Mouse (Mus musculus) retina, postnatal 1 day (tissue): ENCODE measurements around the gene Pcdh9.

Experiments
- DNase-seq: peaks from one replicate; pipeline ENCODE4 v3.0.0-alpha.2; 2012

The Pcdh9 gene

DNA sequence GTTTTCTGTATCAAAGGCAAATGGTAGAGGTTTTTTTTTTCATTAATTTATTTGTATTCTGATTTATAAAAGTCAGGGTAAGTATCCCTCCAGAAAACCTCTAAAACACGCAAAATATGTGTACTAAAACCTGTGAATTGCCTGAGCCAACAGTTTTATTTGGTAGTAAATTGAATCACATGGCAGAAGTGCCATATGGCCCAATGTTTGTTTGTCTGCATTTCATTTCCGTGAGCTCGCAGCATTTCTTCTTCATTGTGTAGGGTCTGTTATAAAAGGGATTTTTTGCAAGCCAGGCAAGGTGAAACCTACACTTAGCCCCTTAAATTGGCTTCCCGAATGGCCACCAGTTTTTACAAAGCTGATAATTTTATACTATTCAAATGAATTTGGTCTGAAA, 104.2 kb downstream of the Pcdh9 start:
- no peak for DNase-seq

DNA sequence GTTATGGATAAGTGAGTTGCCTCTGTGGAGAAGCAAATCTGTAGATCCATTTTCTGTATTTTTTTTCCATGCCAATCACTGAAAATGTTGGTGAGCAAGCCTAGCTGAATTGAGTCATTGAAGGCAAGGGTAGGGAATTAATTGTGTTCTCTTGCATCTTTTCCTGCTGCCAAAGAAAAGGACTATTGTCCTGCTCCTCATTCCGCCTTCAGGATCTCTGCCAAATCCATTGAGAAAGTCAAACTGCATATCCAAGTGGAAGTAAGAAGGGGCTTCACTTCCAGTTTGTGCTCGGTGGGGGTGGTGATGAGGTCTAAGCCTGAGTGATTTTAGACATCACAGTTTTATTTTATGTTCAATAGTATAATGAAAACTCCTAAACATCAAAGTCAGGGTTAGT, 105.4 kb downstream of the Pcdh9 start:
- DNase-seq: peak; percentile 71

DNA sequence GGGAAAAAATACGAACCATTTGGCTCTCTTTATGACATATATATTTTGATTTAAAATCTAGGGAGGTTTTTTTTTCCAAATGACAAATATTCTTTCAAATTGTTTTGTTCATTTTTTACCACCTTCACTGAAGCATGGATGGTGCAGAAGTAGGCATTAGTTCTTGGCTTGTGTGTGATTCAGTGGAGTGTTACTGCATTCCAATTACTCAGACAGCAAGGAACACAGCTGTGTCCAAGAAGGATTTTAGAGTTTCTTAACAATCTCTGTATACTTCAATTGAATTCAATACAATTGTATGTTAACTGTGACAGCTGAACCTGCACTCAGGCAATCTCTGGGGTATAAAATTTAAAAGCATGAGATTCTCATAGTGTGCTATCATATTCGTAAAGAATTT, 127.6 kb downstream of the Pcdh9 start:
- DNase-seq: no peak

DNA sequence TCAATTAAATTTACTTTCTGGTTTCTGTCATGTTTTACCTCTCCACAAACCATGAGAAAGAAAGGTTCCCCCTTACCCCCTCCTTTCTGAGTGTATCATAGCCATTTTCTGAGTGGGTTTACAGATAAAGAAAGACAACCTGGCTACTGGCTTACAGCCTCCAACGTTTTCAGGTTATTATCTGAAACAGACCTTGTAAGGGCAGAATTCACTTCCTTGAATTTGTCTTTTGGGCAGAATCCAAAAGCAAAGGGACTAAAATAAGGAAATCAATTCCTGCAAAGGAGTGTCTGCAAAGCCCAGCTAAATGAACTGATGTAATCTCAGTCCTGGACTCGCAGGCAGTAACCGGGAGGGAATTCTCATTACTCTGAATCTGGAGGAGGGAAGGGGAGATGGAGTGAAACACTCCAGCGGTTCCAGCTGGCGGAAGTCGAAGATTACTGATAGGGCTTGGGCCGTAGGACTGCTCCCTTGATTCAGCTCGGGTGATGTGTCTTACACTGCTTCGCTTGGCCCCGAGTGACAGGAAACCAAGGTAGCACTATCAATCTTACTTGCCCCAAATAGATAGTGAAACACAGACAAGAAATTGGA, 156.3 kb downstream of the Pcdh9 start:
- no peak for DNase-seq

DNA sequence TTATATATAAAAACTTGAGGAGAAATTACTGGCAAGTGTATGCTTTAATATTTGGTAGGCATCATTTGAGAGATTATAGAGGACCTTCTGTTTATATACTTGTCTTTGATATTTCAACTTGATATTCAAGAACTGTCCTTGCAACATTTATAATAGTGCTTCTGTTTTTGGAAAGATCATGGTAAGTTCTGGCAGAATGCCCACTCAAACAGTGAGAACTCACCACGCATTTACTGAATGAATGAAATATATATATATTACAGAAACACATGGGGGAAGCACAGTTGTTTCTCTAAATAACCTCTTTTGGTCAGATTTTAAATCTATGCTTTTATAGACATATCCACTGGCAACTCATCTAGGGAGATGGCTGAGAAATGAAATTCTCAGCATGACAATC, 164.7 kb downstream of the Pcdh9 start:
- no peak for DNase-seq

DNA sequence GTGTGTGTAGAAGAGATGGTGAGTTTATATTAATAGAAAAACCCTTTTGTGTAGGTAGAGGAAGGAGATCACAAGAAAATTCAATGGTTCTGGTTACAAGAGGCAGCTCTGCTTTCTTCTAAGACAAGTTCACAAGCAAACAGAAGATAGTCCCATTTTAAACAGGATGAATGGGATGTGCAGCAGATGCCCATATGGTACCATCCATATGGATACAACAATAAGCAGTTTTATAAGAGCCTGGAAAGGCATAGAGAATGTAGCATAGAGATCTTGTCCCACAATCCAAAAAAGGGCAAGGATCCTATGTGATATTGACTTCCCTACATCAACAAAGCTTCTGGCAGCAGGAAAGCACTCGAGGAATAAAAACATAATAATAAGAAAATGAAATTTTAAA, 171.3 kb downstream of the Pcdh9 start:
- no peak for DNase-seq

DNA sequence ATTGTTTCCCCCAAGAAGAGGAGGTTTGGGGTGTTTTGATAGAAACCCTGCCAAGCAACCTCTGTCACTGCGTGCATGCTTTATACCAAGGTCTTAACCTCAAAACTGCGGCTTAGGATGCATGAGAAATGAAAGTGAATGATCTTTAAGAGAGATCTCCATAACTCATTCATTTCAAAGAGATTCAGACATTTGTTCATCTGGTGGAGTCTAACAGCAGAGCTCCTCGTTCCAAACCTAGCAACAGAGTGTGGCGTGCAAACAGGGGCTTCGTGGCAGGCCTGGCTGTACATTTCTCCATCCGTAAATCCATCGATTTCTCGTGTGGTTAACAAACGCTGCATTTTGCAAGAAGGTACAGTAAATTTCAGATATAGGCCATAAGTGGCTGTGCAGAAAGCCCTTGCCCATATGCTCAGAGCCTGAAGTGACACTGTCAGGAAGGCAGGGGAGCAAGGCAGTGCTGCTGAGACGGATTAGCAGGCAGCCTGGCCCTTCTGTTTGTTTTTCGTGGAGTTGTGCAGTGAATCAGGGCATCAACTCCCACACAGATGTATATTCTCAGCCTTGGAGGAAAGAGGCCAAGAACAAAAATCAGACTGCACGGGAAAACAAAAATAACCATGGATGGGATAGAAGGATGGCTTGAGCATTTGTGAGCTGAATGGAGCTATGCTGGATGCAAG, 177.1 kb downstream of the Pcdh9 start:
- DNase-seq: peak; percentile 6

DNA sequence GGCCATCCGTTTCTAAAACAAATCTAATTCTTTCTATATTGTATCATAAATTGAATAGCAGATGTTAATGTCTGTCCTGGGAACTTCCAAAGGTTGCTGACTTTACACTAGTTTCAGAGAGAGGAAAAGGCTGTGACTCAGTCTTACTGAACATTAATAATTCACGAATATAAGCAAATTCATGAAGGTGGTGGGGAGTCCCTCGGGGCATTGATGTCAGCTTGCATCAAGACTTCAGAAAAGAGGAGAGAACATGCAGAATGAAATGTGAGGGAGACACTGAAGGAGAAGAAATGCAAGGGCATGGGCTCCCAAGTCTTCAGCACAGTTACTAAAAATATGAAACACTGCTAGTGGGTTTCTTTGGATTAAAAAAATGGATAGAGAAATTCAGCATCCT, 181.8 kb downstream of the Pcdh9 start:
- peak; percentile 24 for DNase-seq

DNA sequence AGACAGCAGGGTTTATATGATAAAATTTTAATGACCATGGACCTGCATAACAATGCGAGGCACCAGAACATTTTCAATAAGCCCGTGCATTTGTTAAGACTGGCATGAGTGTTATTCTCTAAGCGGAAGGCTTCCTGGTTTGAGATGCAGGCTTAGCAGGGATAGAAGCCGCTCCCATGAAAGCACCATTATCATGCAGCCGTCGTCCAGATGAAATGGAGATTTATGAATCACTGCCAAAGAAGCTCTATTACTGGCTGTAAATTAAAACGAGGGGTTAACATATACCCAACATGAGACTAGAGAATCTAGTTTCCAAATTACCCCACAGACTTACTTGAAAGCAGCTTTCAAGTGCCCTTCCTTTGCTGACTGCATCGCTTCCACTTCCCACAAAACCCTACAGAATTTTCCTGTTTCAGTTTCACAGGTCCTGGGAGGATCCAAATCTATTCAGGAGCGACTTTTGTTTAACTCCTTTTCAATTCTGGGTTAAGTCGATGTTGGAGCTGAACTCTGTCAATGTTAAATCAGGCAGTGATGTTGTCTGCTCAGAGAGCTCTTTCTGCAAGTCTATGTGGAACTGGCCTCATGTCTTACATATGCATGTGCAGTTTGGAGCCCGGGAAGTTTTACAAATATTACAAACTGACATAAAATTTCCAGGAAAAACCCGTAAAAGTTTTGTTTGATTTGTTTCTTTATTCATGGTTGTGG, 188.9 kb downstream of the Pcdh9 start:
- no peak for DNase-seq

DNA sequence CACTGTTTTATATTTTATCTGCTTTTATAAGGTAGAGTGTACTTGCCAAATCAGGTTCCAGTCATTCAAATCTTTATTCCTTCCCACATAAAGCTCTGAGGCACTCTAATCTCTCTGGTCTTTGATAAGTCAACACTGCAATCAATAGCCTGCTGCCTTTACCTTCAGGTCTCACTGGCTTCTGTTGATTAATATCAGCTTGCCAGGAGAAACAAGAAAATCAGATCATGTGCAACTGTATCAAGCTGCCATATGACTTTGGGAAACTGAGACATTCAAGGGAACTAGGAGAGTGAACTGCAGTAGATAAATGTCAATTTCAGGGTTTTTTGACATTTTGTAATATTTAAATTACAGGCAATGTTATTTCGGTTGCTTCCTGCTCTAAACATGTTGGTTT, 189.6 kb downstream of the Pcdh9 start:
- no peak for DNase-seq

DNA sequence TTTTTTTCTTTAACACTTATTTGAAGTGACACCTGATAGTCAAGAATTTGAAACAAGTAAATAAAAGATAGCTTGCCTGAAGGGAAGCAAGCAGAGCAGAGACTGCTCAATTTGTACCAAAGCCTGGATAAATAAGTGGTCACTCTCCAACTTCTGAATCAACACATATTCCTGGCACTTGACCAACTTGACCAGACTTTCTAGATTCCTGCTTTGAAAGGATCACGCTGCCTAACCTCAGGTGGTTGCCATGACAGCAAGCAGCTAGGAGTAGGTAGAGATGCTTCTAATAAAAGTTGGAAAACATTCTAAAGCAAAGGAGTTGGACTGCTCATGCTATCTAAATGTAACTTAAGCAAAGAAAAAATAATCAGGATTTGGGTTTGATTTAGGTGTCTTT, 205.8 kb downstream of the Pcdh9 start:
- no peak for DNase-seq

DNA sequence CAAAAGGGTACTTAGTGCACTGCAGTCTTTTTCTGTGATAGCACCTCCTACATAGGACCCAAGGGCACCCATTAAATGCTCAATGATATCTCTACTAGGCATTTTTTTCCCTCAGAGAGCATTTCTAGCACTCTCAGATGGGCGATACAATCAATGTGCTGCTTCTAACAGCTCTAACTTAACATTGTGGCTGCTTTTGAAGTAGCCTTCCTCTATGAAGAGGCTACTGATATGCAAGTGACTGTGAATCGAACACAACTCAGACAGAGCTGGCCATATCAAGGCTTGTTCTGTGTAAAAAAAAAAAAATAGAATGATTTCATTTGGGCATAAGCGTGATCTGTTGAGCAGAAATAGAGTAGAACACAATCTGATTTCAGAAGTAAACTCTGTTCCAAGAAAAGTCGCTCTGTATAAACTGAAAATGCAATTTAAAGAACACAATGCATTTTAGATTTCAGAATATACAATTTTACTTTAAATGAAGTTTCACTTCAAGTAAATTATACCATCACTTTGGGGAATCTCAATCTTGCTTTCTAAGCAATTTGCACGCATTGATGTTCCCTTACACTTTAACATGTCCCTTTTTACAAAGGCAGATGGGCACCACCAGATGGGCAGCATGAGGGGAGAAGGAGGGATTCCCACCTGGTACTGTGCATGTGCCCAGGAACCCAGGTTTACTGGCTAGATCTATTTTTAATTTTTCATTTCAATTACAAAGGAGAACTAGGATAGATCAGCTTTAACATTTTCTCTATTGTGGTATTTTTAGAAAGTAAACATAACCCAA, 215.0 kb downstream of the Pcdh9 start:
- no peak for DNase-seq

DNA sequence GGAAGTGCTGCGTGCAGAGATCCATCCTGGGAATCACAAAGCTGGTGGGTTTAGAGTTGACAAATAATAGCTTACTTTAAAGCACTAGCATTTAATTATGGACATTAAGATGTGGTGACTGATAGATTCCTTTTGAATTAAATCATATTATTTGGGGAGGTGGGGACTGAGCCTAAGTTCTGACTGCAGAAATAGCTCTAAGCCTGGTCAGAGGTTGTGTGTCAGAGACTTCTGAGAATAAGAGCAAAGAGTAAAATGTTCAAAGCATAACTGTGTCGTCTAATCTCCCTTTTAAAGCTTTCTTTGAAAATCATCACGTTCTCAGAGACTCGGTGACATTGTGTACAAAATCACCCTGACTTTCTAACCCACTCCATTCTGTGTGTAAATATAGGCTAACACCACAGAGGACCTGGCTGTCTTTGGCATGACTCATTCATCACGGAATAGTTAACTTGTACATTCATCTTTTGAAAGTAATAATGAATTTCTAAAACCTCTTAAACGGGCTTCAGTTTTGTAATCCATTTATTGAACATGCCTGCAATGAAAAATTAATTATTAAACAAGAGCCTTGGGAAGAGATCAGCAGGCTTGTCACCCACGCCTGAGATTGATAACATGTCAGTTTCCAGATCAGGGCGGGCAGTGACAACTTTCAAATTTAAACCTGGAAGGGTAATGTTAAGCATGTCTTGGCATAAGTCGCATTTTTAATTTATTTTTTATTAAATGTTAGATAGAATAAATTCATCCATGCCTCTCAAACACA, 236.3 kb downstream of the Pcdh9 start:
- DNase-seq: no peak

DNA sequence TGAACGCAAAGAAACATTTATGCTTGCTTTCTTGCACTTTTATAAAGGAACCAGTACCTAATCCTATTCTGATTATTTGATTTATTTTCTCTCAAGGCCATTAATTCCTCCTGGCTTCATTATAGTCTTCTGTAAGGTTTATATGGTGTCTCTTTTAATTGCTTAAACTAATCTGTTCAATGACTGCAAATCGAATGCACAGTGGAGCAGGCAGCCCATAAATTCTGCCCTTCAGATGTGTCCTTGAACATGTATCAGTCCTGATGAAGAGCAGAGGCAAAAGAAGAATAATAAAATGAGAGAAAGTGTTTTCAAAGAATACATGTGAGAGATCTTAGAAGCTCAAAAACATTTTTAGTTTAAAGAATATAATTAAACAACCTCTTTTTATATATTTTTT, 263.2 kb downstream of the Pcdh9 start:
- no peak for DNase-seq

DNA sequence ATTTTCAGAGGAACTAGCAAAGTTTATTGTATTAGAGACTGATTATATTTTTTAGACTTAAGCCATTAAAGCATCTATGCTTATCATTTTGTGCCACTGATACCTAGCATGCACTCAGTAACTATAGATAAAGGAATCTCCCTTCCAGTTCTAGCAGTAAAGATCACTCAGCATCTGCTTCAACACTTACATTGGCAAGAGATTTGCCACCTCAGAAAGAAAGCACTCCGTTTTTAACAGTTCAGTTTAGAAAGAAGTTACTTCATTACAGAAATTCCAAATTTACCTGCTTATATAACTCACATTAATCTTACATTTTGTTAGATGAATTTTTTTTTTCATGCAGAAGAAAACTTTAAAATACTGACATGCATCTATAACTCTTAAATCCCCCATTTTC, 266.3 kb downstream of the Pcdh9 start:
- DNase-seq: no peak

DNA sequence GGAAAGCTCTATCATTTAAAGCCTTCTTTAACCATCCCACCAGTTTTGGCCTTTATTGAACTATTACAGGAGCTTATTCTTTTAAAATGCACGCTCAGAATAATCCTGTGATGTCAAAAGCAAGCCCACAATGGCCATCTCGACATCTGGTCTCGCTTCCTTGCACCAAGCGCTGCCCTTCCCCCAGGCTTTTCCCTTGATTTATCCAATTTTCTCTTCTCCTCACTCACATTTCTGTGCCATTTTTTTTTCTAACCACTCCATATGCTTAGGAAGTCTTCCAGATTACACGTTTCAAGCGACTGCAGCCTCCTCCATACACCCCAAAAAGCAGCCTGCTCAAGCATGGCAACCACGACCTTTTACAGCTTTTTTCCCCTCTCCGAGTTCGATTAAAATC, 269.3 kb downstream of the Pcdh9 start:
- no peak for DNase-seq

DNA sequence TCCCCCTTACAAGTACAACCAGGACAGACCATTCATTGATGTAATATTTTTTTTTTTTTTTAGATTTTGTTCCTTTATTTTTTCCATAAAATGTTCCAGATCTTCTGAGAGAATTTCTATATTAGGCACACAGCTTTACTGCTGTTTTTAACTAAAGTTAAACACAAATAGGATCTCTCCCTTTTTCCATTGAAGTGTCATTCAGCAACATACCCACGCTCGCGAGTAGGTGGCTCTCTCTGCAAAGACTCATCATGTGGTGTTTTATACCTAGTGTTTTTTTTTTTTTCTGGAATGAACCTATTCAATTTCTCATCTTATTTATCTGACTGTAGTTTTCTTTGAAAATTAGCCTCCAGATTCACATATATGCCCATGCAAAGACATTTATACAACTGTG, 282.9 kb downstream of the Pcdh9 start:
- DNase-seq: no peak

DNA sequence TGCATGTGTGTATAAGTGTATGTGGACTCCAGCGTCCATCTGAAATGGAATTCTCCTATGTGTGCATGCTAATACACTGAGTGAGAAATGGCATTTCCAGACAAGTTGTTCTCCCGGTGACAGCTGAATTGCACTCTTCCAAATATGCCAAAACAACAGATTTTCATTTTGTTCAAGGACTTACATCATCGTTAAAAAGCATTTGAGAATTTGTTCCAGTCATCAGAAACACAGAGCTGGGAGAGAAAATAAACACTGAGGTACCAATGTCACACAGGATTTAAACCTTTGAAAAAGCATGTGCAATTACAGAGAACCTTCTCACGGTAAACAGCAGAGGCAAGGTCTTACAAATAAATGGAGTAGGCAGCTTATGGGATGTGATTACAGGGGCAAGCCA, 290.5 kb downstream of the Pcdh9 start:
- DNase-seq: no peak

DNA sequence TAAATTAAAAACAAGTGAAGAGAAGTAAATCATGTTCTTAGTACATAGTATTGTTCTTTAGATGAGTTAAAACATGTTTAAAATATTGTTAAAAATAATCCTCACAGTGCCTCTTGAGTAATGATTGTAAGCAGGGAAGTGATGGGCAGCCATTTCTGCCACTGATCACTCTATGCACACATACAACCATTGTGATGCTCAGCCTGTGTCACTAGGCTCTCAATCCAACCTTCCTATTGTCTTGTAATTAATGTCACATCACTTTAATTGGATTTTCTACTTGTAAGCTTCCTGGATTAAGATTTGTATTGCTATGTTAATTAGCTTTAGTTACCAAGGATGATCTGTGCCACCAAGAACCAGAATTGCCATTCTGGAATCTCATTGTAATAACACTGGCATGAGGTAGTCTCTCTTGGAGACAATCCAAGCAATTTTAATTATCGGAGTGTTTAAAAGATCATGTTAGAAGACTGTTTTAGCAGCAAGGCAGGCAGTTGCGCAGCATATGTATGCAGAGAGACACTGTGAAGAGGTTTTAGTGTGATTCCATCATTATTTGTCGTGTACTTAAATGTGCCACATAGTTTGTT, 305.0 kb downstream of the Pcdh9 start:
- DNase-seq: peak; percentile 80

DNA sequence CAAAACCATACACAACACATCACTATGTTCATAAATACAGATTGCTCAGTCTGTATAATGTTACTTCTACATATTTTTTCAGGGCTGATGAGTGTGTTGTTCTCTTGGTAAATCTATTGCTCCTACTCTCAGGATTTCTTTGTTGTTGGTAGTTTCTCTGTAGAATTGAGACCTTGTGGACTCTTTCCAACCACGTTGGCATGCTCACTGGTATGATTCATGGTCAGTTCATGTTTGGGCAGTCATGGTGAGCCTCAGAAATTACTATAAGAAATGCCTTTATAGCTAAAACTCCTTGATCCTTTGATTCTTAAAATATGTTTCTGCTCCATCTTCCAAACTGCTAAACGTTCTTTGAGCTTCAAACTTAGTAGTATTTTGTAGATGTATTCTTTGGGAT, 326.1 kb downstream of the Pcdh9 start:
- DNase-seq: no peak

DNA sequence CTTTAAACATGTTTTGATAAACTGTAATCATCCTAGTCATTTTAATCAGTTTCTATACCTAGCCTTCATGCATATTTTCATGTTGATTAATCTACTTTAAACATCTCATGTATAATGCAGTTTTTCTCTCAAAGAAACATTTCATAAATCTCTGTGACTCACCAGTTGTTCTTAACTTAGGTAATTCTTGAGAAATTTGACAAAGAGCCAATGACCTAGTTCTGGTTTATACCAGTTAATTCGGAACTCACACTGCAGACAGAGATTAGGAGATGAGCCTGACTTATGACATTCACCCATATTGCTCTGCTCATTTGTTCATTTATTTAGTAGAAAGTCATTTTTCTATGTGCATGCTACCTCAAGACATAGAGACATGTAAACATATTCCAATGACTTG, 328.9 kb downstream of the Pcdh9 start:
- no peak for DNase-seq

DNA sequence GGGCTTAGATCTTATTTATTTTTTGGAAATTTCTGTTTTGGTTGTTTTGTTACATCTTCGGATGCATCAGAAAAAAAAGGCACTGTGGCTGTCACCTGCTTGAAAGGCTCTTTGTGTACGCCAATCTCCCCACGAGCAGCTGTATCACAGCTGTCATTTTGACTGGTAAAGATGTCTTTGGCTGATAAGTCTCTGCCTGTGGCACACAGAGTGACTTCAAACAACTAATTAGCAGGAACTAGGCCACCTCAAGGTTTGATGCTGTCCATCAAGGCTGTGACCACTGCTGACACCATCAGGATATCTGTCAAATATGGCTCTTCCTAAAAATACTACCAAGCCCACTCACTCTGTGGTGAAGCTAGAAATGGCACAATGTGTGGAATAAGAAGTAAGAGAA, 336.7 kb downstream of the Pcdh9 start:
- peak; percentile 3 for DNase-seq

DNA sequence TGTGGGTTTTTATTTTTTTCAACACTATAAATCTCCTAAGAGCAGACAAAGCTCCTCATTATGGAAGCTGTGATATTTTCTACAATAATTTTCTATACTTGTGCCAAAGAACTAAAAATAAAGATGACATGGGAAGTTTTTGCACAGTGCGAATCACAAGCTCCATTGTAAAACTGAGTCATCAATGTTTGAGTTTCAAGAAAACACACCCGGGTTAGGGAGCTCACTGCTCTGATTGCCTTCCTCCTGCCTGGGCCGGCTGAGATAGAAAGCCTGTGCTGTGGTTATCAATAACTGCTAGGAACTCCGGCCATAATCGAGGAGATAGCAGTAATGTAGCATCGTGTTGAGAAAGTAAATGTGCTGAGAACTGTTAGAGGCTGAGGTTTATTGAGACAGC, 344.9 kb downstream of the Pcdh9 start:
- no peak for DNase-seq
